Mouse (Mus musculus) stomach, postnatal 0 days (tissue): ENCODE results near the gene Uqcrfs1.

Experiments
- CTCF ChIP-seq: IDR thresholded peaks from 2 replicates; pipeline ENCODE4 v1.5.1; 2016; ENCODE audit warnings: antibody characterized with exemption, low read depth, mild to moderate bottlenecking, moderate library complexity
- EP300 ChIP-seq: optimal IDR thresholded peaks from 2 replicates; pipeline ENCODE3; 2016; ENCODE audit warnings: antibody characterized with exemption

DNA sequence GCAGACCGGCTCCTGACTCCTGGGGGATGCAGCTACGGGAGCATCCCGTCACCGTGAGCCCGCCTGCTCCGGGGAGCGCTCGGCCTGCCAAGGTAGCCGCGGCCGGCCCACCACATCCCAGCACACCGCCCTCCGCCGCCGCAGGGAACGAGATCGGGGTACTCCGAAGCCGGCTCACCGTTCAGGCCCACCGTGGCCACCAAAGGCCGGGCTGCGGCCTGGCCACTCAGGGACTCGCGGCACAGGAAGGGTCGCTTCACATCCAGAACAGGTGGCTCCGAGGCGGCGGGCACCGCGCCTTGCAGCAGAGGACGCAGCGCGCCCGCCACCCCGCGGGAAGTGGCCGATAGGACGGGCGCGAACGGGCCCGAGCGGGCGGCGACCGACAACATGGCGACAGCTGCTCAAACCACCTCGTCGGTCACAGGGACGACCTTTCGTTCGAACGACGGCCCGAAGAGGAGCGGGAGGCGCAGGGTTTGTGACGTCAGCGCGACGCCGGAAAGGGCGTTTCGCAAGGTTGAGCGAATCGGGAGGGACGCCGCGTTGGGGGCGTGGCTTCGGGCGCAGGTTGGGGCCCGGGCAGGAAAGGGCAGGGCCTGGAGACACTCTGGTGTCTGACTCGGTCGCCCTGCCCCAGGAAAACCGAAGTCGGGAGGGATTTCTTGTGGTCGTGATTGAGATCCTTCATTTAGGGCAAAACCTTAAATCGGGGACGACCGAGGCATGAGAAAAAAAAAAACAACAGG lies at the start of gene Uqcrfs1:
- TF ChIP-seq CTCF (peak; percentile 4; the same call in 1 of the 2 replicates), EP300 (no peak)
